Mouse (Mus musculus) spleen, postnatal 4 days (tissue): Measurements from ENCODE around the gene Mto1.
"Not testable (repeated sequence)": the region's sequence is repeated elsewhere in the genome, so short reads cannot be mapped to it uniquely, and the experiment has no call there.

ENCODE experiments used
- DNase-seq, 2 experiments: peaks; one replicate each; pipeline ENCODE4 v3.0.0; 2022; ENCODE audit warnings: low spot score in 2 of 2

Gene Mto1

GRCm38 (mm10) chr9:78506002-78506721 lies 58.2 kb downstream of the Mto1 start:
- no peak for DNase-seq

GRCm38 (mm10) chr9:78506722-78507077 lies 58.7 kb downstream of the Mto1 start:
- no peak for DNase-seq

- DNase-seq = no peak
Measured at GRCm38 (mm10) chr9:78508106-78508786, 60.2 kb downstream of the Mto1 start.

GRCm38 (mm10) chr9:78511705-78512104 lies 63.7 kb downstream of the Mto1 start:
- no peak for DNase-seq

GRCm38 (mm10) chr9:78513776-78514500 lies 65.9 kb downstream of the Mto1 start:
- no peak for DNase-seq

- DNase-seq = no peak
Measured at GRCm38 (mm10) chr9:78514681-78515080, 66.7 kb downstream of the Mto1 start.

GRCm38 (mm10) chr9:78516125-78516524 lies 68.1 kb downstream of the Mto1 start:
- no peak for DNase-seq

GRCm38 (mm10) chr9:78517237-78517636 lies 69.2 kb downstream of the Mto1 start:
- DNase-seq = not testable (repeated sequence)

GRCm38 (mm10) chr9:78520127-78520779 lies 72.2 kb downstream of the Mto1 start:
- no peak for DNase-seq

- DNase-seq = no peak
Measured at GRCm38 (mm10) chr9:78520780-78521601, 73.0 kb downstream of the Mto1 start.

- peak in 1 of 2 experiments; percentile 71 for DNase-seq
Measured at GRCm38 (mm10) chr9:78521689-78522088, 73.7 kb downstream of the Mto1 start.
